Mouse (Mus musculus) testis, adult 2 months (tissue): ENCODE measurements around the gene Ubac2.

ENCODE experiments used
- CTCF ChIP-seq: fragments of 200-500 bp; IDR thresholded peaks from 2 replicates; pipeline ENCODE4 v1.5.1; 2012; ENCODE audit warnings: low read depth, mild to moderate bottlenecking, inconsistent platforms, low read length, moderate library complexity; ENCODE audit not compliant: control insufficient read depth, insufficient read depth, insufficient replicate concordance
- POLR2A ChIP-seq: fragments of 200-500 bp; IDR thresholded peaks from 2 replicates; pipeline ENCODE4 v1.6.1; 2012; ENCODE audit warnings: low read depth, mild to moderate bottlenecking, inconsistent platforms, low read length, moderate library complexity; ENCODE audit not compliant: control insufficient read depth

- TF ChIP-seq CTCF (no peak), POLR2A (no peak)
Observed at GRCm38 (mm10) chr14:121936356-121936755, 57.9 kb downstream of the Ubac2 start.
